Mouse (Mus musculus): ENCODE data around the gene Sun2. TPM values are rescaled to one million over a fixed set of nuclear protein-coding genes. Genes with fewer than 3 reads are reported as not detected.

Gene Sun2
- polyA plus RNA-seq, 1 experiment from 2014 or later = 2.2 TPM

- TF ChIP-seq CTCF (IDR thresholded peaks at IDR 0.05; ENCODE audit: low read depth) (no peak), EP300 (optimal IDR thresholded peaks at IDR 0.05) (no peak)
- ATAC-seq (ENCODE audit: low FRiP score, low TSS enrichment) (no peak), DNase-seq (ENCODE audit: low spot score) (no peak)
- Histone ChIP-seq H3K9me3 (ENCODE audit: control insufficient read depth, low read length) (no peaks in the 10 kb centered on the region), H3K4me3 (ENCODE audit: low read depth, low read length) (no peak overlapping the region), H3K36me3 (ENCODE audit: control insufficient read depth, insufficient read depth, low read length) (no peaks in the 10 kb centered on the region), H3K27me3 (ENCODE audit: control insufficient read depth, insufficient read depth, low read length) (no peaks in the 10 kb centered on the region), H3K27ac (replicated peaks) (no peak overlapping the region), H3K4me2 (replicated peaks; ENCODE audit: low read depth) (no peak overlapping the region), H3K9ac (ENCODE audit: low read length) (no peak overlapping the region), H3K4me1 (replicated peaks; ENCODE audit: control insufficient read depth, insufficient read depth) (no peaks in the 10 kb centered on the region)
- 80% methylated on average over 6 of the region's 6 CpGs for WGBS
These were observed 45.3 kb downstream of the Sun2 start for GRCm38 (mm10) chr15:79697011-79697410.

GRCm38 (mm10) chr15:79696508-79696907 is 45.8 kb downstream of the Sun2 start:
- Histone ChIP-seq H3K27ac (replicated peaks) (no peak overlapping the region), H3K4me1 (replicated peaks; ENCODE audit: control insufficient read depth, insufficient read depth) (no peaks in the 10 kb centered on the region), H3K9me3 (ENCODE audit: control insufficient read depth, low read length) (no peaks in the 10 kb centered on the region), H3K9ac (ENCODE audit: low read length) (no peak overlapping the region), H3K27me3 (ENCODE audit: control insufficient read depth, insufficient read depth, low read length) (no peaks in the 10 kb centered on the region), H3K36me3 (ENCODE audit: control insufficient read depth, insufficient read depth, low read length) (no peaks in the 10 kb centered on the region), H3K4me3 (ENCODE audit: low read depth, low read length) (no peak overlapping the region), H3K4me2 (replicated peaks; ENCODE audit: low read depth) (no peak overlapping the region)
- WGBS = 90% methylated on average over 2 of the region's 2 CpGs
- TF ChIP-seq EP300 (optimal IDR thresholded peaks at IDR 0.05) = no peak
- no peak for TF ChIP-seq CTCF (IDR thresholded peaks at IDR 0.05; ENCODE audit: low read depth)
- ATAC-seq (ENCODE audit: low FRiP score, low TSS enrichment) (no peak), DNase-seq (ENCODE audit: low spot score) (no peak)

- 33% methylated on average over 3 of the region's 3 CpGs for WGBS
- no peaks in the 10 kb centered on the region for H3K27me3 ChIP-seq (ENCODE audit: control insufficient read depth, insufficient read depth, low read length)
- H3K4me2 ChIP-seq (replicated peaks; ENCODE audit: low read depth) = no peak overlapping the region
- no peaks in the 10 kb centered on the region for H3K36me3 ChIP-seq (ENCODE audit: control insufficient read depth, insufficient read depth, low read length)
- H3K4me1 ChIP-seq (replicated peaks; ENCODE audit: control insufficient read depth, insufficient read depth) = no peaks in the 10 kb centered on the region
- no peak for DNase-seq (ENCODE audit: low spot score)
- no peaks in the 10 kb centered on the region for H3K9me3 ChIP-seq (ENCODE audit: control insufficient read depth, low read length)
- H3K9ac ChIP-seq (ENCODE audit: low read length) = no peak overlapping the region
- ATAC-seq (ENCODE audit: low FRiP score, low TSS enrichment) = no peak
- H3K4me3 ChIP-seq (ENCODE audit: low read depth, low read length) = no peak overlapping the region
- no peak for TF ChIP-seq CTCF (IDR thresholded peaks at IDR 0.05; ENCODE audit: low read depth)
- TF ChIP-seq EP300 (optimal IDR thresholded peaks at IDR 0.05) = no peak
- no peak overlapping the region for H3K27ac ChIP-seq (replicated peaks)
These were observed 46.8 kb downstream of the Sun2 start for GRCm38 (mm10) chr15:79695516-79695915.

DNA sequence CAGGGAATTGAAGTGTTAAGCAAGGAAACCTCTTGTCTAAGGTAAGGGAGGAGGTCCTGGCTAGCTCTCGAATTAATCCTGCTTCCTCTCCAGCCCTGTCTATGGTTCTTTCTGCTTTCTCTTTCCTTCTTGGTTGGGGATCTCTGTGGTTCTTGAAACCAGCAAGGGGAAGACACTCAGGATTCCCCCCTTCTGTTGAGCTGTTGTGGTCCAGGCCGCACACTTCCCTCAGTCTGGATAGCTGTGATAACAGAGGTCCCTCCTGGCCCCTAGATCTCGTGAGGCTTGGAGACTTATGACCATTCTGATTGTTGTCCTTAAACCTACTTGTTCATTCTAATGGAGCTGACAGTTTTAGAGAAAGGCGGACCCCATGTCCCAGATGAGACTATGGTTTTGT is 47.8 kb downstream of the Sun2 start:
- WGBS = 91% methylated on average over 4 of the region's 4 CpGs
- TF ChIP-seq CTCF (IDR thresholded peaks at IDR 0.05; ENCODE audit: low read depth) = no peak
- TF ChIP-seq EP300 (optimal IDR thresholded peaks at IDR 0.05) = no peak
- no peaks in the 10 kb centered on the region for H3K9me3 ChIP-seq (ENCODE audit: control insufficient read depth, low read length)

GRCm38 (mm10) chr15:79693740-79694139 is 48.6 kb downstream of the Sun2 start:
- no peaks in the 10 kb centered on the region for H3K27me3 ChIP-seq (ENCODE audit: control insufficient read depth, insufficient read depth, low read length)
- ATAC-seq (ENCODE audit: low FRiP score, low TSS enrichment) = no peak

More for the DNA sequence above, 47.8 kb downstream of the Sun2 start:
- H3K36me3 ChIP-seq (ENCODE audit: control insufficient read depth, insufficient read depth, low read length) = no peaks in the 10 kb centered on the region
- DNase-seq (ENCODE audit: low spot score) (no peak), ATAC-seq (ENCODE audit: low FRiP score, low TSS enrichment) (no peak)
- no peaks in the 10 kb centered on the region for H3K27me3 ChIP-seq (ENCODE audit: control insufficient read depth, insufficient read depth, low read length)
- no peak overlapping the region for H3K4me2 ChIP-seq (replicated peaks; ENCODE audit: low read depth)
- no peak overlapping the region for H3K27ac ChIP-seq (replicated peaks)
- H3K4me1 ChIP-seq (replicated peaks; ENCODE audit: control insufficient read depth, insufficient read depth) = no peaks in the 10 kb centered on the region
- H3K4me3 ChIP-seq (ENCODE audit: low read depth, low read length) = no peak overlapping the region
- no peak overlapping the region for H3K9ac ChIP-seq (ENCODE audit: low read length)

DNA sequence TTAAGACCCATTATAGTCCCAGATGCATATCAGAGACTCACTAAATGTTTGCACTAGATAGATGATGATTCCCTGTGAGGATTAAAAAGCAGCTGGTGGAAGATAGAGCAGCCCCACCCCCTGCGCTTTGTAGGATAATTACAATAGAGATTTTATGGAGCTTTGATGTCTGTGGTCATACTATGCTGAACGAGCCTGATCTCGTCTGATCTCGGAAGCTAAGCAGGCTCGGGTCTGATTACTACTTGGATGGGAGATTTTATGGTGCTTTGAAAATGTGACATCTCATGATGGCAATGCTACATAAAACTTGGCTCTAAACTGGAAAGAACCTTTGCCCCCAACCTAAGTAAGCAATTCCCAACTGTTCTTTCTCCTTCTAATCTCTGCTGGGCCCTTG is 50.0 kb downstream of the Sun2 start:
- Histone ChIP-seq H3K36me3 (ENCODE audit: control insufficient read depth, insufficient read depth, low read length) (no peaks in the 10 kb centered on the region), H3K27me3 (ENCODE audit: control insufficient read depth, insufficient read depth, low read length) (no peaks in the 10 kb centered on the region), H3K4me1 (replicated peaks; ENCODE audit: control insufficient read depth, insufficient read depth) (no peaks in the 10 kb centered on the region), H3K4me2 (replicated peaks; ENCODE audit: low read depth) (no peak overlapping the region), H3K27ac (replicated peaks) (no peak overlapping the region), H3K9me3 (ENCODE audit: control insufficient read depth, low read length) (no peaks in the 10 kb centered on the region), H3K4me3 (ENCODE audit: low read depth, low read length) (no peak overlapping the region), H3K9ac (ENCODE audit: low read length) (no peak overlapping the region)
- no peak for DNase-seq (ENCODE audit: low spot score)
- TF ChIP-seq EP300 (optimal IDR thresholded peaks at IDR 0.05) (no peak), CTCF (IDR thresholded peaks at IDR 0.05; ENCODE audit: low read depth) (no peak)
- 77% methylated on average over 5 of the region's 5 CpGs for WGBS
- no peak for ATAC-seq (ENCODE audit: low FRiP score, low TSS enrichment)

More at GRCm38 (mm10) chr15:79693740-79694139, 48.6 kb downstream of the Sun2 start:
- Histone ChIP-seq H3K9ac (ENCODE audit: low read length) (no peak overlapping the region), H3K4me1 (replicated peaks; ENCODE audit: control insufficient read depth, insufficient read depth) (no peaks in the 10 kb centered on the region), H3K9me3 (ENCODE audit: control insufficient read depth, low read length) (no peaks in the 10 kb centered on the region), H3K27ac (replicated peaks) (no peak overlapping the region), H3K36me3 (ENCODE audit: control insufficient read depth, insufficient read depth, low read length) (no peaks in the 10 kb centered on the region), H3K4me2 (replicated peaks; ENCODE audit: low read depth) (no peak overlapping the region), H3K4me3 (ENCODE audit: low read depth, low read length) (no peak overlapping the region)
- no peak for DNase-seq (ENCODE audit: low spot score)
- WGBS = 78% methylated on average over 11 of the region's 11 CpGs
- no peak for TF ChIP-seq CTCF (IDR thresholded peaks at IDR 0.05; ENCODE audit: low read depth)
- TF ChIP-seq EP300 (optimal IDR thresholded peaks at IDR 0.05) = no peak
